Mouse (Mus musculus) bone marrow macrophage, adult 2 months (primary cell): ENCODE results near the gene Serpina3c. TPM values are rescaled to one million over a fixed set of nuclear protein-coding genes. Genes with fewer than 3 reads are reported as not detected.
"Not testable (repeated sequence)": the region's sequence is repeated elsewhere in the genome, so short reads cannot be mapped to it uniquely, and the experiment has no call there.

ENCODE experiments used
- H3K27ac ChIP-seq: 2 replicates; pipeline ENCODE4 v1.5.1; 2012; ENCODE audit warnings: low read depth, low read length; ENCODE audit not compliant: insufficient read depth
- H3K4me1 ChIP-seq: 2 replicates; pipeline ENCODE4 v1.6.1; 2012; ENCODE audit warnings: low read length; ENCODE audit not compliant: control insufficient read depth, insufficient read depth
- H3K4me3 ChIP-seq: 2 replicates; pipeline ENCODE4 v1.5.1; 2012; ENCODE audit warnings: mild to moderate bottlenecking, low read length, moderate library complexity; ENCODE audit not compliant: insufficient read depth
- CTCF ChIP-seq: IDR thresholded peaks from 2 replicates; pipeline ENCODE4 v1.5.1; 2012; ENCODE audit warnings: low read depth, mild to moderate bottlenecking, low read length, moderate library complexity
- POLR2A ChIP-seq: IDR thresholded peaks from 2 replicates; pipeline ENCODE4 v1.6.1; 2012; ENCODE audit warnings: mild to moderate bottlenecking, low read depth, low read length, borderline replicate concordance
- polyA plus RNA-seq: library from polyadenylated mRNA; stranded (reverse); fragments of >200 nt; gene quantifications from 2 replicates; pipeline ENCODE4 v1.2.4, GENCODE M21; 2012; ENCODE audit not compliant: missing spikeins, insufficient read depth, insufficient read length

Serpina3c gene
- polyA plus RNA-seq, 1 experiment, result not detected

DNA sequence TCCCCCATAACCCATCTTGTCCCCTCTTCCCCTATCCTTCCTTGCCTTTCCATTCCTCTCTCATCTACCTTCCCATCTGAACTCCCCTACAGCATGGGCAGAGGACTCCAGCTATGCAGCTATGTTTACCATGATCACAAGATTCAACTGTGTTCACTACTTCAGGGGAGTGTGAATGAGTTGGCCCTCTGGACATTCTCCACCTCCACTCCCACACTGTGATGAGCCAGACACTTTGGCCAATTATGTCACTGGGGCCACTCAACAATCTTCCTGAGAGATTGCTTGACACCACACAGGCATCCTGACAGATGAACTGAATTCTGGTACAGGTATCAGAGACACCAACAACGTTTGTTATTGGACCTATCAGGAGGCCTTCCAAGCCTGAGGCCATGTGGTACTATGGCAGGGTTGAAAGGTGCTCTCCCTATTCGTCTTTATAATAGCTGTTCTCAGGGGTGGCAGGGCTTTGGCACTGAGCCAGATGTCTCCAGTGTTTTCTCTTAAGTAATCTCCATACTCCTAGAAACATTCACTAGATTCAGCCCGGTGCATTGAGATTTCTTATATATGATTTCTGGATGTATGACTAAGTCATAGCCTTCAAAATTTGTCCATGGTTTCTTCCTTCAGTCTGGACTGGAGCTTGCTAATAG, 38.6 kb downstream of the Serpina3c start:
- Histone ChIP-seq H3K27ac (no peak overlapping the region), H3K4me3 (no peak overlapping the region), H3K4me1 (no peaks in the 10 kb centered on the region)
- no peak for TF ChIP-seq POLR2A
- no peak for TF ChIP-seq CTCF

- not testable (repeated sequence) for H3K27ac ChIP-seq, H3K4me1 ChIP-seq, H3K4me3 ChIP-seq
Observed at GRCm38 (mm10) chr12:104112333-104112732, 41.3 kb downstream of the Serpina3c start, which contains the start of gene Serpina3a. TSS of gene Serpina3a (plus strand) at chr12:104112724.

- no peak overlapping the region for H3K27ac ChIP-seq
- no peaks in the 10 kb centered on the region for H3K4me1 ChIP-seq
- TF ChIP-seq CTCF (no peak), POLR2A (no peak)
- no peak overlapping the region for H3K4me3 ChIP-seq
Observed at GRCm38 (mm10) chr12:104108507-104108906, 45.2 kb downstream of the Serpina3c start.

DNA sequence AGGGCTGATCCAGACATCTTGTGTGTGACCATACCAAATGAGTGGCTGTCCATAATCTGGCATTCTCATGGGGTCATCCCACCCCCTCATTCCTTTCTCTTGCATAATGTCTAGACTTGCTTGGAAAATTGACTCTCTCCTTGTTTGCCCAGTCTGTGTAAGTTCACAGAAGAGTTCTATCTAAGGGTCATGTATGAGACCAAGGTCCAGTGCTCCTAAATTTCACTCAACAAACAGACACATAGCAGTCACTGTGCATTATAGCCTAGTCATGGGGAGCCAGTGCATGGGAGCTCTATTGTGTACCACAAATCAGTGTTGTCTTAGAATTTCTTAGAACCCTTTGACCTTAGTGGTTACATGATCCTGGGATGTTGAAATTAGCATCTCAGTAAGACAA, 46.8 kb downstream of the Serpina3c start:
- no peaks in the 10 kb centered on the region for H3K4me1 ChIP-seq
- H3K4me3 ChIP-seq, result no peak overlapping the region
- H3K27ac ChIP-seq, result no peak overlapping the region
- TF ChIP-seq POLR2A (no peak), CTCF (no peak)

DNA sequence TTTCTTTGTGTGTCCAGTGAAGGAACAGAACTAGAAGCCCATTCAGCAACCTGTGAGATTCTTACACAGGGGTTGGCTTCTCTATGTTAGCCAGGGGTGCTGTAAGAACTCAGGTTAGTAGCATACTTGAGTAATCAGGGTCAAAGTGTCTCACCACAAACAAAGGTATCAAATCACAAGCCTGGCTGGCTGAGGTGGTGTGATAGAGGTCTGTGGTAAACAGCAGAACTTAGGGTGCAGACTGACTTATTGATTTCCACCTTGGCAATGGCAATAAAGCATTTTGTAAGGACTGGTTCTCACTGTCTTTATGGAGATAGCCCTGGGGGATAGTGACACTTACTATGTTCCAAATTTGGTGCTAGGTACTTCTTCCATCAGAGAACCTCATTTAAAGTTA, 47.8 kb downstream of the Serpina3c start:
- no peaks in the 10 kb centered on the region for H3K4me1 ChIP-seq
- no peak overlapping the region for H3K27ac ChIP-seq
- TF ChIP-seq POLR2A, result no peak
- no peak for TF ChIP-seq CTCF
- no peak overlapping the region for H3K4me3 ChIP-seq

DNA sequence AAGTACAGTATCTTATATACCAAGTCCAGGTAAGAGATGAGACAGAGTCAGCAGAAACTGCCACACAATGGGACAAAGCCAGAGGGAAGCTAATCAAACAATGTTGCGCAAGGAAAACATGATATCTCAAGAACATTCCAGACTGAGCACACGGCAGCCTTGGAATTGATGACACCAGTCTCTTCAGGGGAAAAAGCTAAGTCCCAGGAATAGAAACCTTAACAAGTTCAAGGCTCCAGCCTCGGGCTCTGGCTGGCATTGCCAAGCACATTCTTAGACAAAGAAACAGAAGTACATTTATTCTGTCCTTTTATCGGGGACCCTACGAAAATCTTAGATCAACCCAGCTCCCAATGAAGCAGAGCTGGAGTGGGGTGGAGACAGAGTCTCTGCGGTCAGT, 52.9 kb downstream of the Serpina3c start, which contains the start of gene Serpina5:
Gene Serpina5, plus strand, starts transcription at position 346 of the 400 bp plus-strand sequence.
- H3K4me1 ChIP-seq, result no peaks in the 10 kb centered on the region
- H3K27ac ChIP-seq, result no peak within 1 kb of the TSS
- TF ChIP-seq CTCF (no peak), POLR2A (no peak)
- H3K4me3 ChIP-seq, result no peak within 1 kb of the TSS

Other genes starting within 250 kb of the Serpina3c start
- gene Serpina1c, start 249.0 kb downstream of the Serpina3c start, polyA plus RNA-seq, result not detected in 2 replicates
- not detected in 2 replicates for gene Serpina1e, start 194.9 kb downstream of the Serpina3c start, polyA plus RNA-seq
- not detected in 2 replicates for gene Serpina11, start 163.9 kb downstream of the Serpina3c start, polyA plus RNA-seq
- gene Serpina9, start 140.1 kb downstream of the Serpina3c start, polyA plus RNA-seq, result not detected in 2 replicates
- gene Serpina12, start 109.4 kb downstream of the Serpina3c start, polyA plus RNA-seq, result not detected in 2 replicates
- not detected in 2 replicates for gene Serpina5, start 52.8 kb downstream of the Serpina3c start, polyA plus RNA-seq
- gene Serpina3a, start 41.1 kb downstream of the Serpina3c start, polyA plus RNA-seq, result not detected in 2 replicates
- gene Serpina3b, start 25.9 kb downstream of the Serpina3c start, polyA plus RNA-seq, result not detected in 2 replicates
- not detected in 2 replicates for gene Serpina3f, start 60.7 kb upstream of the Serpina3c start, polyA plus RNA-seq
- gene Serpina3g, start 82.4 kb upstream of the Serpina3c start, polyA plus RNA-seq, result 0.66 and 0.75 TPM in 2 replicates
- gene Serpina3i, start 109.3 kb upstream of the Serpina3c start, polyA plus RNA-seq, result not detected in 2 replicates
- gene Serpina3j, start 160.7 kb upstream of the Serpina3c start, polyA plus RNA-seq, result not detected in 2 replicates
- not detected in 2 replicates for gene Serpina3k, start 184.6 kb upstream of the Serpina3c start, polyA plus RNA-seq
- not detected in 2 replicates for gene Serpina3m, start 184.6 kb upstream of the Serpina3c start, polyA plus RNA-seq